Mouse (Mus musculus): ENCODE results near the gene Ctla4.
A peak's percentile ranks its signal among the peaks of the same experiment; 100 is the strongest.

Ctla4 gene

DNA sequence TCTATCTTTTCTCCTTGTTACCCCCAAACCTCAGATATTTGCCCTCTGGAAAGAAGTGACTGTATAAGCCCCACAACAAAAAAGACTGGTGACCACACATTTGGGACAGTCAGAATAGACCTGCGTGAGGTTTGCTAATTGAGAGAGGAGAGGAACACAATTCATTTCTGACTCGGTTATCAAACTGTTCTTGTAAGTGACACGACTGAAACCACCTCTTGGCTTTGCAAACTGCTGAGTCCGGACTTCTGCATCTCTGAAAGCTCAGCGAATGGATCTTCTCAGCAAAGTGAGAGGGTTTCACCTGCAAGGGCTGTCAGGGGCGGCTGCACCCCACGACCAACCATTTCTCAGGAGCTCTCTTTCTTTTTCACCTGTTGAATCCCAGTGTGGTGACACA, 43.6 kb downstream of the Ctla4 start:
- DNase-seq, result no peak

DNA sequence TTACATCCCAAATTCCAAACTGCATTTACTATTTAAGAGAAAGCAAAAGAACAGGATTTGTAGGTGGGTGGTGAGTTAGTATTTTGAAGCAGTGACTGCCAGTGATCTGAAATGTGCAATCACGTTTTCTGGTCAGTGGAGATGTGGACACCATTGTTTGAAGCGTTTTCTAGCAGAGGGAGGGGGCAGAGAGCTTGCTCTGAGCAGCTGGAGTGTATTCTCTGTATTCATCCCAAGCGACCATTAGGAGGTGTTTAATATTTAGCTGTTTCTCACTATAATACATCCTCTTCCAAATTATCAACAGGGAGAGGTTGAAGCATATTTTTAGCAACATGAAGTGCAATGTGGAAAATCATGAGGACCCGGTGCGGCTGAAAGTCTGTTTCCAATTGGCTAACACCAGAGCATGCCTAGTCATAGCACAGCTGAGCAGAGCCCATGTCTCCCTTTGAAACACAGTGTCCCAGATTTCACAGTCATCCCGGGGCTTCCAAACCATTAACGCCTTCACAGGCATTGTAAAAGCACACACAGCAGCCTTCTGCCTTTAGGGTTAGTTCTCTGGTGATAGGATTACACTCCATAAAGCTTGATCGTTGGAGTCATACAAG, 49.3 kb downstream of the Ctla4 start:
- no peak for DNase-seq

DNA sequence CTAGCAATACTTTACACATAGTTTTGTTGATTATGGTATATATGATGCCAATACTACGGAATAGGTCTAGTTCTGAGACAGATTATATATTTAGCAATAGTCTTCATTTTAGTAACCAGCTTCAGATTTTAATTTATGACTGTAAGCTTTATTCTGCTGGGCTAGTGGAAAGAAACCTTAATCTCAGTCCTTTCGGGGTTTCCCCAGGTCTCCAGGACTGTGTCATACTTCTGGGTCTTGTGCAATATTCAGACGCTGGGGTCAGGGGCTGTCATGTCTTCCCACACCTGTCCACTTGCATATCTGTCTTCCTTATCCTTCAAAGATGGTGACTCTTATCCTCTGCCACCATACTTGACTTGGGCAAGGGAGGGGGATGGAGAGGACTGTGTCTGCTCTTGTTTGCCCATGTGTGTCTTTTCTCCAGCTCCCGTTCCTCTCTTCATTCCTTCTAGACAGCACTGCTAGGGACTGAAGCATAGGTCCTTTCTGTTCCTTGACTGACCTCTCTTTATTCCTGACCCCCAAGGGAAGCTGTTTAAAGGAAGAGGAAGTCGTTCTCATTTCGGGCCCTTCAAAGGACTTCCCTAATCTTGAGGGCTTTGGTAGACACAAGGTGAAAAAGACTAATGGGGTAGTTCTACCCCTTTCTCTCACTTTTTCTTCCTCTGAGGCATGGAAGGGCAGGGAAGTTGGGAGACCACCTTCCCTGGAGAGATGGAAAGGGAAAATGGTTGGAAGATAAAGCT, 50.3 kb downstream of the Ctla4 start:
- DNase-seq, result no peak

DNA sequence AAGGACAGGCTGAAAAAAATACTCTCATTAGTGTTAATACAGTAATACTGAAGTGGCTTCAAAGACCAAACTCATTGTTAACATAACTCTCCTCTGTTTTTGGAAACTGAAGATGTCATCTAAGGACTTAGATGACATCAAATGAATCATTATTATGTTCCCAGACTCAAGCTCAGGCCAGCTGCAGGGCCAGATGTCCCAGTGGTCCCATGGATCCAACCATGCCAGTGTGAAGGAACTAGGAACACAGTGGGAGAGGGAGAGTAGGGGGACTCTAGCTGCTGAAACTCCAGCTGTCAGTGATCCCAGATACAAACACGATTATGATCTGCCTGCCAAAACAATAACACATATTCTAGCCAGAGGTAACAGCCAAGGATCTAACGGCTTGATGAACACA, 51.5 kb downstream of the Ctla4 start:
- no peak for DNase-seq

DNA sequence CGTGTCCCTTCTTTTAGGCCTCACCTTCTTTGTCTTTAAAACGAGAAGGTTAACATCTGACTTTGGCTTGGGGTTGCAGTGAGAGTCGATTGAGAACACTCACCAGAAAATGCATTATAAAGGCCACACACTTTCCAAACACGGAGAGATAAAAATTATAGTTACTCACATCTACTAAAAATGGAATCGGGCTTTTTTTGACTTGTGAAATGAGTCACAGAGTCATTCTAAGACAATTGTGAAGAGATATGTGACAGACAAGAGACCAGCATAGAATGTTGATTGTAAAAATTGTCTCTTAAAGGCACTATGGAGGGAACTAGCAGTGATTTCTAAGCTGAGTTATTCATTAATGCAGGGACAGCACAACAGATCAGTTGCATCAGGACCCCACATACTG, 52.2 kb downstream of the Ctla4 start:
- DNase-seq, result no peak

DNA sequence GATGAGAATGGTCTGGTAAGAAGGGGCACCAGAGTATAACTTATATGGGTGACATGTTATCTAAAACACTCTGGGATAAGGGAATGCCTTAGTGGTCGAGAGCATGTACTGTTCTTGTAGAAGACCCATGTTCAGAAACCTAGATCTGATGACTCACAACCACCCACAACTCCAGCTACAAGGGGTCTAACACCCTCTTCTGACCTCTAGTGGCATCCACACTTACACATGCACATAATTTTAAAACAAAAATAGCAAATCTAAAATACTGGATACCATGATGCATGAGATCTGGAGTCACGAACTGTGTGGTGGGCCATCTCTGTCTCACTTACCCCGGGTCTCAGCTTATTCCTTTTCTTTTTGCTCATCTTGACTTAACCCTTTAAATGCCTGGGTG, 53.2 kb downstream of the Ctla4 start:
- DNase-seq, result no peak

DNA sequence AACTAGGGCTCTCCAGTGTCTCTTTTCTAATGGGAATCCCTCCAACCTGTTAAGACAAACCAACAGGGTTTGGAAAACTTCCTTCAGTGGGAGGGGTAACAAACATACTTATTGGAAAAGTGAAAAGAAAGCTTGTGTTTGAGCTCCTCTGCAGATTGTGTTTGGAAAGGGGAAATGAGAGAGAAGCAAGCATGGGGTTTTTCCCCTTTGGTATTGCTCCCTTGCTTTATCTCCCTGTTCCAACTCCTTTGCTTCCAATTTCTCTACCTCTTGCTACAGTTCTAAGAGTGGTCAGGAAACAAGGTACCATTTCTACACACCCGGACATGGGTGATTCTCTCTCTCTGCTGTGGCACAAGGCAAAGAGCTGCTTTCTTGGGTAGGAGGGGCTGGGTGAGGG, 53.8 kb downstream of the Ctla4 start:
- no peak for DNase-seq

DNA sequence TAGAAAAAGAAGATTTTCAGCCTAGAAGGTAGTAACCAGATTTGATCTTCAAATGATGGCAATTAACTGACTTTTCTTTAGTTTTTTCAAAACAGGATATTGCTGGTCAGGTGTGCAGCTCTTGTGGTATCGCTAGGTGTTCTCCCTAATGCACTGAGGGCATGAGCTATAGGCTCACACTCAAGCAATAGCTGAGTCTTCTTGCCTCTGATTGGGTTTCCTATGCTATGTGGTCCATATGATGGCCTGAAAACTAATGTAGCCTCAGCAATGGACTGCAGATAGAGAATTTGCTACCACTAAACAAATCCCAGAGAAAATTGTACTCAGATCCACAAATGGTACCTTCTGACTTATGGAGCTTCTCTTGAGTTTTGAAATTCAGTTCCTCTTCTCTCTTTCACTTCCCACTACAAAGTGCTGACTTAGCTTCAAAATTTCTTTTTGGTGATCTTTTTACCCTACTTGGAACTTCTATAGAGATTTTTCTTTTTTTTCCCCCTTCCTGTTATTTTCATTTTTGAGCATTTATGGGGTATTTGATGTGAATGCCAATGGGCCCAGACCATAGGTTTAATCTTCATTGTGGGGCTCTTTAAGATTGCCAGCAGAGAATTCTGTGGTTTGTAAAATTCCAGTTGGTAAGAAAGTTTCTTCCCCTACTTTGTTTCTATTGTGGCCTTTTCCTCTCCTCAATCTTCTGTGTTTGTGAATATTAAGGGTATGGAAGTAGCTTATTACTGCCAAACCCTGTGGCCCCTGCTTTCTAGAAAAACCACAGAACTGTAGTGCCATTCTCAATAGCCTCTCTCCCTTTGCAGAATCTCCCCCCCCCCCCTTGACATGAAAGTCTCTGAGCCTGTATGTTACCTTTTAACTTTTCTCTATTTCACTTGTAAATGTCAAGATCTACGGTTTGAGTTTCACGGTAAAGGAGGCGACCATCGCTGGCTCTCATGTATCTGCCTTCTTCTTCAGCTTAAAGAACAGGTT, 54.6 kb downstream of the Ctla4 start:
- DNase-seq, result no peak

DNA sequence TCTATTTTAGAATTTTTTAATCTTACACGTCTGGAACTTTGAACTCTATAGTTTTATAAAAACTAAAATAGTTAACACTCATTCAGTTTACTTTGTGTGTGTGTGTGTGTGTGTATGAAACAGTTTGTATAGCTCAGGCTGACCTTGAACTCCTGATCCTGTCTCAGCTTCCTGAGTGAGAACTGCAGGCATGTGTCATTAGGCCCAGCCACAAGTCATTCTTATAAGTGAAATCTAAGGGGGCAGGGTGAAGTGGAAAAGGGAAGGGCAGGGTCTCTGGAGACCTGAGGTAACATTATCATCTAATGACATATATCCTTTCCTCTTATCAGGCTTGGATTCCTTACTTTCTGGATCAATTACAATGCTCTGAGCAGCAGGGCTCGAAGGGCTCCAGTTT, 56.1 kb downstream of the Ctla4 start:
- no peak for DNase-seq

DNA sequence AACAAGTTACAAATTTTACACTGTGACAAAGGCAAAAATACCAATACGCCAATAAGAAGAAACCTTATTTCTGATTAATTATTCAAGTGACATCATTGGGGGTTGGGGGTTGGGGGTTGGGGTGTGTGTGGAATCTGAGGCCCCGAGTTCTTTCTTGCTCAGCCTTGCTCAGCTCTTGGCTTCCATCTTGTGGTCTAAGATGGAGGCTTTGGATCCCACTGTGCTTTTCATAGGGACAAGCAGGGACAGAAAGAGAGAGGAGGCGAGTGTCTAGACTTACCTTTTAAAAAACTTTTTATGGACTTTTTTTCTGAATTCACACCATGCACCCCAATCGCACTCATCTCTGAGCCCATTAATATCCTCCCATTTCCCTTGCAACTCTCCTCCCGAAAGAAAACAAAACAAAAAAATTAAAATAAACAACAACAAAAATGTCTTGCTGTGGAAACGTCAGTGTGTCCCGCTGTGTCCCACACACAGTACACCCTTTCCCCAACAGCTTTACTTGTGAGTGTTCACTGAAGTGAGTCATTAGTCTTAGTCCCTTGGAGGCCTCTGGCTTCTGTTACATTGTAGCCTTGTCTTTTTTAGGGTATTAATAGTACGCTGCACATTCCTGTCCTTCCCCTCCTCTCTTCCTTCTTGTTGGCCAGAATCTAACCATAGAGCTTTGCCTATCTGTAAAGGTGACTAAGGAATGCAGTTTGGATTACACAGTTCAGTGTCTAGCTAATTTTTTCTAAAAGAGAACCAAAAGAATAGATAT, 59.0 kb downstream of the Ctla4 start:
- no peak for DNase-seq

DNA sequence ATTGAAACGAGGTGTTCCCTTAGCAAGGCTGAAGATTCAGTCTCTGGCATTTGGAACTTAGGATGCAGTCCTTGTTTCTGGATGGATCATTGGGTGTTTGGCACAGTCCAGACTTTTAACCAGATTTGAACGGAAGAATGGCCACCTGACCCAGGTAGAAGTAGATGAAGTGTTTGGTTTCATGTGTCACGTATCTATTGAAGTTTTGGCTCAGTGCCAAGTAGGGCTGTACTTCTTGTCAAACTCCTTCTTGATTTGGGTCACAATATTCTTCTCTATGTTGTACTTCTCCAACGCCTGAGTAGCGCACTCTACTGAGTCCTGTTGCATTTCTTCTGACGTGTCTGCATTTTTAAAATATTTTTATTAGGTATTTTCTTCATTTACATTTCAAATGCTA, 61.3 kb downstream of the Ctla4 start:
- no peak for DNase-seq

DNA sequence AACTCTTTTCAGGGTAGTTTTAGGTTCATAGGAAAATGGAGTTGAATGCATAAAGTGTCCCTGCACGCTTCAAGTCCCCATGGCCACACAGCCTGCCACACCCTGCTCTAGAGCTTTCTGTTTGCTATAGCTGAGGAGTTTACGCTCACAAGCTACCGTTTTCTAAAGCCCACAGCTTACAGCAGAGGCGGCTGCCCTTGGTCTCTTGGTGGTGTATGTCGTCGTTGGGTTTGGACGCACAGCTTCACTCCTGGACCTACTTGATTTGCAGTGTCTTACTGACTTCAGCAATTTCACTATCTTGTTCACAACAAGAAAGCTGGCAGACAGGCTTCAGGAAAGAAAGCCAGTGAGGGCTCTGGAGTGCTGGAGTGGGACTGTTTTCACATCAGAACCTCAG, 66.2 kb downstream of the Ctla4 start:
- DNase-seq, result no peak

DNA sequence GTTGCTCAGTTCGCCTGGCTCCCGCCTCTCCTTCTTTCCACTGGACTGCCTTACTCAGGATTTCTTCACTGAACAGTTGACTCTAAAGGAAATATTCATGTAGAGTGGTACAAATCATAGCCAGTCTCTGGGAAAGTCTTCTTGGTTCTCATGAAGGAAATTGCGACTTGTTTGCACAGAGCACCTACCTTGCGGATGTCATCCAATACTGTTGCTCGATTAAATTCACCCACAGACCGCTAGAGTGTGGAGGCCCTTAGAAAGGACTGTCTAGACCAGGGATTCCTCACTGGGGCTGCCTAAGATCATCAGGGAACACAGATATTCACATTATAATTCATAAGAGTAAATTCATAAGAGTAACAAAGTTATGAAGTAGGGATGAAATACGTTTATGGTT, 66.9 kb downstream of the Ctla4 start:
- DNase-seq, result no peak

DNA sequence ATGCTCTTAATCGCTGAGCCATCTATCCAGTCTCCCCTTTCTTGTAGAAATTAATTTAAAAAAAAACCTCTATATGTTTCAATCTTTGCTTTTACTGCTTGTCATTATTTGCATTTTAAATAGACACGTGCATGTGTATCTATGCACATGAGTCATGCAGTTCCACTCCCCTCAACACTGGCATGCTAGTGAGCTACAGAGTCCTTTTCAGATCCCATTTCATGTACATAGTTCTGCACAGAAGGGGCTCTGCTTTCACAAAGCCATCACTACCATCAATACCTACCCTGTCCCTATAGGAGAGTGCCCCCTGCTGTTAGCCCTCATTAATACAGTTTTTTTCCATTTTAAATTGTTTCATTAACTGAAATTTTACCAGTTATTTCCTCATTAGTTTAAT, 68.0 kb downstream of the Ctla4 start:
- no peak for DNase-seq

DNA sequence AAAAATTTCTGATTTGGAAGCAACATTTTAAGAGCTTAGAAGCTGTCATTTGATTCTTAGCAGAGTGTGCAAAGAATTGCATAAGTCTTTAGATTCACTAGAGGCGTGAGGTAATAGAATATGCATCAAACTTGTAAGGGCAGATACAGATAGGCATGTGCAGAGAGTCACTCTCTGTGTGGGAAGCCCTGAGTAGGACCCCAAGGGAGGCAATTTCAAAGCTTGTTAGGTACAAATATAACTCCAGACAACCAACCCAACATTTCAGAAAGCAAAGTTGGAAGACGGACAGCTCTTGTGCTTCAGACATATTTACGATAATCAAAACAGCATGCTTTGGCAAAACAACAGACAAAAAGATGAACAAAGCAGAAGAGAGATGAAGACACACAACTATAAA, 68.4 kb downstream of the Ctla4 start:
- DNase-seq, result no peak

DNA sequence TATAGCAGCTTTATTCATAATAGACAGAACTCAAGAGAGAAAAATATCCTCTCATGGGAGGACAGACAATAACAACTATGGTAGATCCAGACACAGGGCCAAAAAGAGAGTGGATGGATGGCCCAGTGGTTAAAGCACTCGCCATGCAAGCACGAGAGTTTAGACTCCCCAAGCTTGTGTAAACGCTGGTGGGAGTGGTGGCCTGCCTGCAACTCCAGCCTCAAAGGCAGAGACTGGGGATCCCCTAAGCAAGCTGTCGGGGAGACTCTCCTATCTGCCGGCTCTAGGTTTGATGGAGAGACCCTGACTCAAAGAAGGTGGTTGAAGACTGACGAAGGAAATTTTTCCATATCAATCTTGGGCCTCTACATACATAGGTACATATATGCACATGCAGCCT, 69.4 kb downstream of the Ctla4 start:
- DNase-seq, result no peak

DNA sequence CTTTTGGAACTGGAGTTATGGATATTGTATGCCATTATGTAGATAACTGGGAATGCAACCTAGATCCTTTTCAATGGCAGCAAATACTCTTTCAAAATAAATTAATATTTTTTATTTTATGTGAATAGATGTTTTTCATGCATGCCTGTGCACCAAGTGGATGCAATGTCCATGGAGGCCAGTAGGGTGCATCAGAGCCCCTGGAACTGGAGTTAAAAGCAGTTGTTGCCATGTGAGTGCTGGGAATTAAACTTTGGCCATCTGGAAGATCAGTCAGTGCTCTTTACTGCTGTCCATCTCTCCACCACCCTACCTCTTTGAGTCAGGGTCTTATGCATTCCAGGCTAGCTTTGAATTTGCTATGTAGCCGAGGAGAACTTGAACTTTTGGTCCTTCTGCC, 71.5 kb downstream of the Ctla4 start:
- no peak for DNase-seq

DNA sequence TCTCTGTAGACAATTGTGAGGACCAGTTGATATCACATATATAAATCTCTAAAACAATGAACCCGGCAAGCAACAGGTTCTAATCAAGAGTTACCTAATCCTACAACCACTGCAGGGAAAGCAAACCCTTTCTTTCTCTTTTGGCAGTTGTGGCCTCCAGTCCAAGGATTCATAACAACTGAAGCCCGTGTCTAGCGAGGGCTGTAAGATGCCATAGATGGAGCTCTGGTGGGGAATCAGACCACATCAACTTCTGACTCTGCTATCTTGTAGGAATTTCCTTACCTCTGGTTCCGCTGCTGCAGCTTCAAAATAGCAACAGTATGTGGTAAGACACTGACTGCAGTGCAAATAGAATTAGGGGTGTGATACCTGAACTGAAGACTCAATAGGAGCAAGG, 72.4 kb downstream of the Ctla4 start:
- DNase-seq, result no peak

DNA sequence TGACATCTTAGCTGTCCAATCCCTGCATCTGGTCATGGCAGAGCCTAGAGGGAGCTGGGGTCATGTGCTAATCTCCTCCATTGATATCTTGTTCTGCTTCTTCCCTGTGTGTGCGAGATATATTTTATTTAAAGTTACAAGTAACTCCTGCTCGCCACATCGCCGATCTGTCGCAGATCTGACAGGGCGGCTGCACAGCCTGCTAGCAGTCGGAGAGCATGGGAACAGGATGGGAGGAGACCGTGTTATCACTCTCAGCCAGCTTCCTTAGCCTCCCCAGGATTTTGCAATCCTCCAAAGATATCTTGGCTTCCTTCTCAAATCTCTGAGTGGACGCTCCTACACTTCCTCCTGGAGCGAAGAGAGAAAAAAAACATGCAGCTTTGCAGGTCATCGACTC, 73.7 kb downstream of the Ctla4 start:
- no peak for DNase-seq

DNA sequence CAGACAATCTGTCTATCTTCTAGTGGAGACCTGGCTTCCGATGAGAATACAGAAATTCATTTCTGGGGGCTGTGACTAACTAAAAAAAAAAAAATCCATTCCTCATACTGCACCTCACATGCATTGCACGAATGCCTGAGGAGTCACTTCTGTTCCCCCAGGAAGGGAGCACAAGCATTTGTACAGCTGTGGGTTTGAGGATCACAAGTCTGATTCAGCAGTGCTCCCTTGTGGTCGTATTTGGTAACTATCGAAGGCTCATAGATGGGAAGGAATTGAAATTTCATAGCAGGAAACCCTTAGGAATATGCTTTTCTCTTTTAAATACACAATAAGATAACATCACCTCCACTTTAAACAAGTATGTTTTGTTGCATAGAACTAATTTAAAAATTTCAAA, 74.3 kb downstream of the Ctla4 start:
- peak; percentile 80 for DNase-seq

DNA sequence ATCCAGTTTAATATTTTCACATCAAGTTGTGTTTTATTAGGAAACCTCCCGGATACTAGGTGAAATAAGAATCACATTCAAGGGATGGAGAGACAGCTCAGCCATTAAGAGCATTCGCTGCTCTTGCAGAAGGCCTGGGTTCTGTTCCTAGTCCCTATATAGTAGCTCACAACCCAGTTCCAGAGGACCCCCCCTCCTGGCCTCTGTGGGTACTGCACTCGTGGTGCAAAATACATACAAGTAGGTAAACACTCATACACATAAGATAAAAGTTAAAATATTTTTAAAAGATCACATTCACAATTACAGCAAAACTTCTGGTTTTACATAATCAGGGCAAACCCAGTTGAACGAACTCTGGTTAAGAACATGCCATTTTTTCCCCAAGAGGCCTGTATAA, 75.3 kb downstream of the Ctla4 start:
- DNase-seq, result no peak
